Mouse (Mus musculus): ENCODE measurements around the gene Dffb. TPM values are rescaled to one million over a fixed set of nuclear protein-coding genes. Genes with fewer than 3 reads are reported as not detected.
A peak's percentile ranks its signal among the peaks of the same experiment; 100 is the strongest.

Dffb gene
- total and polyA plus RNA-seq, 2 experiments from 2014 or later: 8.6 to 22.7 TPM

GRCm38 (mm10) chr4:153967556-153967955 is 7.4 kb downstream of the Dffb start:
- Histone ChIP-seq H3K4me2 (ENCODE audit: low read depth) (no peak overlapping the region), H3K9me3 (ENCODE audit: low read length) (no peaks in the 10 kb centered on the region), H3K9ac (no peak overlapping the region), H3K27ac (ENCODE audit: low read depth, low read length) (no peak overlapping the region), H3K4me1 (ENCODE audit: insufficient read depth) (no peaks in the 10 kb centered on the region), H3K27me3 (ENCODE audit: insufficient read depth, low read length) (no peaks in the 10 kb centered on the region), H3K36me3 (ENCODE audit: insufficient read depth) (peaks cover 73% of the 10 kb centered on the region), H3K4me3 (ENCODE audit: low read depth, low read length) (no peak overlapping the region)
- ATAC-seq (no peak), DNase-seq (no peak)
- WGBS: 88% methylated on average over 2 of the region's 2 CpGs
- TF ChIP-seq CTCF (IDR thresholded peaks at IDR 0.05; ENCODE audit: low read depth): no peak

- no peak for ATAC-seq
- DNase-seq: no peak
- H3K4me2 ChIP-seq (ENCODE audit: low read depth): no peak overlapping the region
- H3K27ac ChIP-seq (ENCODE audit: low read depth, low read length): no peak overlapping the region
- no peak for TF ChIP-seq CTCF (IDR thresholded peaks at IDR 0.05; ENCODE audit: low read depth)
- no peaks in the 10 kb centered on the region for H3K27me3 ChIP-seq (ENCODE audit: insufficient read depth, low read length)
- 84% methylated on average over 5 of the region's 5 CpGs for WGBS
- H3K9ac ChIP-seq: no peak overlapping the region
- H3K4me1 ChIP-seq (ENCODE audit: insufficient read depth): no peaks in the 10 kb centered on the region
- H3K36me3 ChIP-seq (ENCODE audit: insufficient read depth): peaks cover 79% of the 10 kb centered on the region
- H3K9me3 ChIP-seq (ENCODE audit: low read length): no peaks in the 10 kb centered on the region
- H3K4me3 ChIP-seq (ENCODE audit: low read depth, low read length): no peak overlapping the region
Measured at GRCm38 (mm10) chr4:153966651-153967050, 8.3 kb downstream of the Dffb start.

- DNase-seq (no peak), ATAC-seq (no peak)
- no peak for TF ChIP-seq CTCF (IDR thresholded peaks at IDR 0.05; ENCODE audit: low read depth)
- no peaks in the 10 kb centered on the region for H3K9me3 ChIP-seq (ENCODE audit: low read length)
- no peak overlapping the region for H3K27ac ChIP-seq (ENCODE audit: low read depth, low read length)
- 87% methylated on average over 7 of the region's 7 CpGs for WGBS
- H3K27me3 ChIP-seq (ENCODE audit: insufficient read depth, low read length): no peaks in the 10 kb centered on the region
- no peak overlapping the region for H3K4me2 ChIP-seq (ENCODE audit: low read depth)
- no peak overlapping the region for H3K9ac ChIP-seq
- 0 out of 2 replicates have a peak, but pooled peaks cover 3% of the 10 kb centered on the region for H3K4me1 ChIP-seq (ENCODE audit: insufficient read depth)
- no peak overlapping the region for H3K4me3 ChIP-seq (ENCODE audit: low read depth, low read length)
- peaks cover 74% of the 10 kb centered on the region for H3K36me3 ChIP-seq (ENCODE audit: insufficient read depth)
Measured at GRCm38 (mm10) chr4:153962631-153963030, 12.3 kb downstream of the Dffb start.

- peaks cover 32% of the 10 kb centered on the region for H3K36me3 ChIP-seq (ENCODE audit: insufficient read depth)
- peak overlapping the region; percentile 89 for H3K9ac ChIP-seq
- peak overlapping the region; percentile 68 for H3K4me3 ChIP-seq (ENCODE audit: low read depth, low read length)
- H3K4me2 ChIP-seq (ENCODE audit: low read depth): peak overlapping the region; percentile 93
- under 1% methylated on average over 34 of the region's 37 CpGs for WGBS
- H3K27ac ChIP-seq (ENCODE audit: low read depth, low read length): peak overlapping the region; percentile 75
- no peaks in the 10 kb centered on the region for H3K9me3 ChIP-seq (ENCODE audit: low read length)
- ATAC-seq: no peak
- no peaks in the 10 kb centered on the region for H3K27me3 ChIP-seq (ENCODE audit: insufficient read depth, low read length)
- no peak for TF ChIP-seq CTCF (IDR thresholded peaks at IDR 0.05; ENCODE audit: low read depth)
- H3K4me1 ChIP-seq (ENCODE audit: insufficient read depth): 0 out of 2 replicates have a peak, but pooled peaks cover 3% of the 10 kb centered on the region
- DNase-seq: no peak
Measured at GRCm38 (mm10) chr4:153957444-153958250, 17.3 kb downstream of the Dffb start.

- TF ChIP-seq CTCF (IDR thresholded peaks at IDR 0.05; ENCODE audit: low read depth): peak; percentile 23
- ATAC-seq (peak; percentile 96), DNase-seq (peak; percentile 99)
- Histone ChIP-seq H3K4me2 (ENCODE audit: low read depth) (peak within 1 kb of the TSS; percentile 93), H3K9ac (peak within 1 kb of the TSS; percentile 89), H3K9me3 (ENCODE audit: low read length) (no peaks in the 10 kb centered on the region), H3K4me1 (ENCODE audit: insufficient read depth) (0 out of 2 replicates have a peak, but pooled peaks cover 3% of the 10 kb centered on the region), H3K36me3 (ENCODE audit: insufficient read depth) (peaks cover 23% of the 10 kb centered on the region), H3K4me3 (ENCODE audit: low read depth, low read length) (peak within 1 kb of the TSS; percentile 68), H3K27me3 (ENCODE audit: insufficient read depth, low read length) (no peaks in the 10 kb centered on the region), H3K27ac (ENCODE audit: low read depth, low read length) (peak within 1 kb of the TSS; percentile 75)
- WGBS: 2% methylated on average over 64 of the region's 67 CpGs
Measured at GRCm38 (mm10) chr4:153956569-153957405, 18.1 kb downstream of the Dffb start, which contains the start of gene A430005L14Rik. Gene A430005L14Rik (plus strand): TSS chr4:153957237.

GRCm38 (mm10) chr4:153955651-153956050 is 19.3 kb downstream of the Dffb start:
- ATAC-seq (no peak), DNase-seq (no peak)
- Histone ChIP-seq H3K36me3 (ENCODE audit: insufficient read depth) (peaks cover 12% of the 10 kb centered on the region), H3K27me3 (ENCODE audit: insufficient read depth, low read length) (no peaks in the 10 kb centered on the region), H3K4me1 (ENCODE audit: insufficient read depth) (0 out of 2 replicates have a peak, but pooled peaks cover 3% of the 10 kb centered on the region), H3K4me2 (ENCODE audit: low read depth) (no peak overlapping the region), H3K9me3 (ENCODE audit: low read length) (no peaks in the 10 kb centered on the region), H3K27ac (ENCODE audit: low read depth, low read length) (no peak overlapping the region), H3K9ac (no peak overlapping the region), H3K4me3 (ENCODE audit: low read depth, low read length) (no peak overlapping the region)
- WGBS: 68% methylated on average over 8 of the region's 8 CpGs
- TF ChIP-seq CTCF (IDR thresholded peaks at IDR 0.05; ENCODE audit: low read depth): no peak

Data from forebrain, postnatal 0 days (tissue).